Mouse (Mus musculus): Measurements from ENCODE around the gene Senp6.
"Not testable (repeated sequence)": the region's sequence is repeated elsewhere in the genome, so short reads cannot be mapped to it uniquely, and the experiment has no call there.

- not testable (repeated sequence) for TF ChIP-seq GATA1, TAL1 (IDR thresholded peaks at IDR 0.05; ENCODE audit: low read length)
These were observed 22.4 kb upstream of the Senp6 start for GRCm38 (mm10) chr9:80044301-80044700.
